Mouse (Mus musculus) cerebellum, adult 9-11 months (tissue): ENCODE data around the gene 1110004F10Rik.

Experiments used
- DNase-seq: peaks from one replicate; pipeline ENCODE4 v3.0.0; 2022

The 1110004F10Rik gene

DNA sequence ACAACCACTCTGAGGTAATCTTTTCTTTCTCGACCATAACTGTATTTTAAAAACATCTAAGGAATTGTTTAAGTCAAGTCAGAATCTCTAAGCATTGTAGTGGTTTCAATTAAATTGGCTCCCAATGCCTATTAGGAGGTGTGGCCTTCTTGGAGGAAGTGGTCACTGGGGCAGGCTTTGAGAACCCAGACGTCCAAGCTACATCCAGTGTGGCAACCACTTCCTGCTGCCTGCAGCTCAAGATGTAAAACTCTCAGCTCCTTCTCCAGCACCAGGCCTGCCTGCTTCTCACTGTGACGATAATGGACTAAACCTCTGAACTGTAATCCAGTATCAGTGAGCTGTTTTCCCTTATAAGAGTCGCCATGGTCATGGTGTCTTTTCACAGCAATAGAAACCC is 110.4 kb downstream of the 1110004F10Rik start:
- DNase-seq: no peak

DNA sequence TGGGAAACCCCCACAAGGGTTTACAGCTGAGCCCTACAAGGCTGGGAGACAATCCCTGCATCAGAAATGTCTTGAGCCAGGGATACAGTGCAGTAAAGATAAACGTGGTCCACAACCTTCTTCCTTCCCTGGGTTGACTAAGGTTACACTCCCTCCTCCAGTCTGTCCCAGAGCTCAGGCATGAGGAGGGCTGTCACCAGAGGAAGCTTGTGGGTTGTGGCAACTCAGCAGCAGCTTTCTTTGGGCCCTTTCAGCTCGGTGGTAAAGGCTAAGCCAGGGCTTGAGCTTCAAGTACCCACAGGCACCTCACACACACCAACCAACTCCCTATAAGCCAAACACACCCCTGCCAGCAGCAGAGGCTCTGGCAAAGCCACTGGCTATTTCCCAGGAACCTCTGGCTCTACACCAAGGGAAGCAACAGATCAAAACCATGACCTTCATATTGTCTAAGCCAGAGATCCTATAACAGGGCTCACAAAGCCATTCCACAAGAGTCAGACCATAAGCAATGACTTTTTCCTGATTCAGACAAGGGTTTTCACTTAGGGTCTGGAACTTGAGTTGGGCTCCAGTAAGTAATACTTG is 114.7 kb downstream of the 1110004F10Rik start:
- DNase-seq: no peak
